Mouse (Mus musculus): ENCODE measurements around the gene Actl6a. TPM values are rescaled to one million over a fixed set of nuclear protein-coding genes. Genes with fewer than 3 reads are reported as not detected.

Actl6a gene
- total and polyA plus RNA-seq, 2 experiments from 2014 or later: 58.0 to 68.2 TPM

DNA sequence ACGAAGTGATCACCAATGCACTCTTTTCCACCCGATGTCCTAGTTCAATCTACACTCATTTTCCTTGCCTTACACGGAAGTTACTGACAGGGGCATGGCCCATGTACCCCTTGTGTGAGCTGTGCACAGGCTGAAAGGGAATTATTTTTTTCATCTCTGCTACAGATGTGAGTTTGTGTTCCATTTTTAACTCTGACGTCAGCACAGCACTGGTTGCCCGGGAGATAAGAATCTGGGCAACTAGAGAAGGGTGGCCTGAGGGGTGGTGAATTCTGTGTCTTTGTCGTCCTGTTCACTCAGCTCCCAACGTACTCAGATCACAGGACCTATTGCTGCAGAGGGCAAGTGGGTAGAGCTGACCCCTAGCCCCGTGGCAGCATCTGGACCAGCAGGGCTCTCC is 45.8 kb upstream of the Actl6a start:
- H3K27ac ChIP-seq (ENCODE audit: low read depth): no peak overlapping the region

GRCm38 (mm10) chr3:32660831-32661555 is 45.1 kb upstream of the Actl6a start:
- Histone ChIP-seq H3K9me3 (replicated peaks; ENCODE audit: control insufficient read depth, low read length) (no peaks in the 10 kb centered on the region), H3K27me3 (ENCODE audit: control insufficient read depth, insufficient read depth, low read length) (no peaks in the 10 kb centered on the region), H3K4me1 (ENCODE audit: control insufficient read depth, insufficient read depth) (no peaks in the 10 kb centered on the region; the same call in 1 of the 2 replicates), H3K9ac (replicated peaks; ENCODE audit: low read depth, low read length) (no peak overlapping the region), H3K27ac (ENCODE audit: low read depth) (no peak overlapping the region), H3K36me3 (replicated peaks; ENCODE audit: control insufficient read depth, insufficient read depth, low read length) (no peaks in the 10 kb centered on the region), H3K4me3 (ENCODE audit: low read depth, low read length) (no peak overlapping the region), H3K4me2 (ENCODE audit: low read depth, low read length) (no peak overlapping the region)
- TF ChIP-seq CTCF (IDR thresholded peaks at IDR 0.05; ENCODE audit: low read depth): no peak
- no peak for TF ChIP-seq EP300 (IDR thresholded peaks at IDR 0.05; ENCODE audit: low read depth)
- no peak for ATAC-seq (ENCODE audit: insufficient read depth, low read depth)
- 60% methylated on average over 8 of the region's 8 CpGs for WGBS
- no peak for DNase-seq (ENCODE audit: low spot score)

More for the DNA sequence above, 45.8 kb upstream of the Actl6a start:
- H3K36me3 ChIP-seq (replicated peaks; ENCODE audit: control insufficient read depth, insufficient read depth, low read length): no peaks in the 10 kb centered on the region
- no peak overlapping the region for H3K4me3 ChIP-seq (ENCODE audit: low read depth, low read length)
- H3K4me2 ChIP-seq (ENCODE audit: low read depth, low read length): no peak overlapping the region
- DNase-seq (ENCODE audit: low spot score): no peak
- H3K4me1 ChIP-seq (ENCODE audit: control insufficient read depth, insufficient read depth): no peaks in the 10 kb centered on the region; the same call in 1 of the 2 replicates
- no peak for TF ChIP-seq EP300 (IDR thresholded peaks at IDR 0.05; ENCODE audit: low read depth)
- no peak for TF ChIP-seq CTCF (IDR thresholded peaks at IDR 0.05; ENCODE audit: low read depth)
- H3K9ac ChIP-seq (replicated peaks; ENCODE audit: low read depth, low read length): no peak overlapping the region
- no peak for ATAC-seq (ENCODE audit: insufficient read depth, low read depth)
- 47% methylated on average over 8 of the region's 8 CpGs for WGBS
- H3K9me3 ChIP-seq (replicated peaks; ENCODE audit: control insufficient read depth, low read length): no peaks in the 10 kb centered on the region
- no peaks in the 10 kb centered on the region for H3K27me3 ChIP-seq (ENCODE audit: control insufficient read depth, insufficient read depth, low read length)

DNA sequence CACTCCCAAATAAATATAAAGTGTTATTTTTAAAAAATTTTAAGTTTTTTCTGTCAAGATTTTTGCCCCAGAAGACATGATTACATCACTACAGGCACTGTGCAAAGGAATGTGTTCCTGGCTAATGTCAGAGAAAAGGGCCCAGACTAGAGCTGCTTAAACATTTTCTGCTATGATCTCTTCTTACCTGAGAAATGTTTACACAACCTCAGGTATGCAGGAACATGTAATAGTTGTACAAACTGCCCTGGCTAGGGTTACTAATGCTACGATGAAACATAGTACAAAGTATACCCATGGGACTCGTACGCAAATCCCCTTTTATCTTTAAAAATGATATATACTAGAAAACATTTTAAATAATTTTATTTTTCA is 44.6 kb upstream of the Actl6a start:
- Histone ChIP-seq H3K4me3 (ENCODE audit: low read depth, low read length) (no peak overlapping the region), H3K4me1 (ENCODE audit: control insufficient read depth, insufficient read depth) (no peaks in the 10 kb centered on the region; the same call in 1 of the 2 replicates), H3K9me3 (replicated peaks; ENCODE audit: control insufficient read depth, low read length) (no peaks in the 10 kb centered on the region), H3K27me3 (ENCODE audit: control insufficient read depth, insufficient read depth, low read length) (no peaks in the 10 kb centered on the region), H3K36me3 (replicated peaks; ENCODE audit: control insufficient read depth, insufficient read depth, low read length) (no peaks in the 10 kb centered on the region), H3K27ac (ENCODE audit: low read depth) (no peak overlapping the region), H3K9ac (replicated peaks; ENCODE audit: low read depth, low read length) (no peak overlapping the region), H3K4me2 (ENCODE audit: low read depth, low read length) (no peak overlapping the region)
- WGBS: 85% methylated on average over 3 of the region's 3 CpGs
- TF ChIP-seq CTCF (IDR thresholded peaks at IDR 0.05; ENCODE audit: low read depth) (no peak), EP300 (IDR thresholded peaks at IDR 0.05; ENCODE audit: low read depth) (no peak)
- ATAC-seq (ENCODE audit: insufficient read depth, low read depth) (no peak), DNase-seq (ENCODE audit: low spot score) (no peak)

GRCm38 (mm10) chr3:32668256-32668959 is 37.7 kb upstream of the Actl6a start:
- Histone ChIP-seq H3K4me2 (ENCODE audit: low read depth, low read length) (peak overlapping the region; percentile 38), H3K9me3 (replicated peaks; ENCODE audit: control insufficient read depth, low read length) (no peaks in the 10 kb centered on the region), H3K4me1 (ENCODE audit: control insufficient read depth, insufficient read depth) (no peaks in the 10 kb centered on the region; the same call in none of the 2 replicates), H3K27ac (ENCODE audit: low read depth) (peak overlapping the region; percentile 66), H3K27me3 (ENCODE audit: control insufficient read depth, insufficient read depth, low read length) (no peaks in the 10 kb centered on the region), H3K9ac (replicated peaks; ENCODE audit: low read depth, low read length) (no peak overlapping the region), H3K36me3 (replicated peaks; ENCODE audit: control insufficient read depth, insufficient read depth, low read length) (no peaks in the 10 kb centered on the region), H3K4me3 (ENCODE audit: low read depth, low read length) (no peak overlapping the region)
- 43% methylated on average over 9 of the region's 9 CpGs for WGBS
- TF ChIP-seq CTCF (IDR thresholded peaks at IDR 0.05; ENCODE audit: low read depth): no peak
- TF ChIP-seq EP300 (IDR thresholded peaks at IDR 0.05; ENCODE audit: low read depth): no peak
- ATAC-seq (ENCODE audit: insufficient read depth, low read depth) (peak; percentile 34), DNase-seq (ENCODE audit: low spot score) (peak; percentile 23)

- Histone ChIP-seq H3K4me3 (ENCODE audit: low read depth, low read length) (0 out of 2 replicates have a peak overlapping the region, but pooled peaks have one; percentile 0), H3K27ac (ENCODE audit: low read depth) (peak overlapping the region; percentile 66), H3K4me1 (ENCODE audit: control insufficient read depth, insufficient read depth) (no peaks in the 10 kb centered on the region; the same call in none of the 2 replicates), H3K36me3 (replicated peaks; ENCODE audit: control insufficient read depth, insufficient read depth, low read length) (no peaks in the 10 kb centered on the region), H3K9me3 (replicated peaks; ENCODE audit: control insufficient read depth, low read length) (no peaks in the 10 kb centered on the region), H3K4me2 (ENCODE audit: low read depth, low read length) (peak overlapping the region; percentile 38), H3K27me3 (ENCODE audit: control insufficient read depth, insufficient read depth, low read length) (no peaks in the 10 kb centered on the region), H3K9ac (replicated peaks; ENCODE audit: low read depth, low read length) (no peak overlapping the region)
- 49% methylated on average over 6 of the region's 6 CpGs for WGBS
- ATAC-seq (ENCODE audit: insufficient read depth, low read depth): peak; percentile 67
- no peak for TF ChIP-seq CTCF (IDR thresholded peaks at IDR 0.05; ENCODE audit: low read depth)
- TF ChIP-seq EP300 (IDR thresholded peaks at IDR 0.05; ENCODE audit: low read depth): no peak
- DNase-seq (ENCODE audit: low spot score): peak; percentile 51
These were observed 36.9 kb upstream of the Actl6a start for GRCm38 (mm10) chr3:32669211-32669610.

Data from heart, postnatal 0 days (tissue).